Mouse (Mus musculus): ENCODE measurements around the gene Srp54c.
"Not testable (repeated sequence)": the region's sequence is repeated elsewhere in the genome, so short reads cannot be mapped to it uniquely, and the experiment has no call there.

Gene Srp54c

DNA sequence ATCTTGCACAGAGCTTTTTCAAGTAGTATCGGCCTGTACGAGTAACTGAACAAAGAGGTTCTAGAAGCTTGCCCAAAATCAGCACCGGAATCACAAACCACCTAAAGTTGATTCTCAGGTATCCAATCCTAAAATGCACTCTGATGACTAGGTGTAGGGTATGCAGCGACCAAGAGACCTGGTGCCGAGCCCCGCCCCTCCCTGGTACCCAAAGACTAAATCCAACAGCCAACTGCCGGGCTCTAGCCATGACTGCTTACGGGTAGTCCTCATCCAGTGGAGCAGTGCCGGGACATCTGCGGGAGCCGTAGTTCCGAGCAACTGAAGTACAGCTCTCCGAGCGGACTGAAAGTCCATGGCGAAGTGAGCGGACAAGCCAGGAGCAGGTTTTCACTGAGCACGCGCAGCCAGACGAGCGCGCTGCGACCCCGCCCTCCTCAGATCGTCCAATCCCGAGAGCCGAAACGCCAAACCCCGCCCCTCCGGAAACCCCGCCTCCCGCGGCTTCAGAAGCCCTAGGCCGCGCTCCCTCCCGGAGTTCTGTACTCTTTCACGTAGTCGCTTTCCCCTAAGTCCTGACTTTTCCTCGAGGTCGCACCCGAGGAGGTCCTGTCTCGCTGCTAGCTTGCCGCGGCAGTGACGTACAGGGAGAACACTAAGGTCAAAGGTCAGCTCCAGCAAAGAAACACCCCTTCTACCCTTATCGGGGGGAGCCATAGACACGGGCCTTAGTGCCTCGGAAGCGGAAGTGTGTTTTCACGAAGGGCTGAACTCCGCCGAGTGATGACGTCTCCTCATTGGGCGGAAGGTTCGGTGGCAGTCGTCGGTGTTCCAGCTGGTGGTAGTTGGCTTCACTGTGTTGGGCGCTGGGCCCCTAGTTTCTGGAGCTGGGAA, at the start of gene Srp54c:
TSS of gene Srp54c (plus strand) at position 543 of the 894 bp plus-strand sequence.
- not testable (repeated sequence) for DNase-seq (ENCODE audit: low read depth)

DNA sequence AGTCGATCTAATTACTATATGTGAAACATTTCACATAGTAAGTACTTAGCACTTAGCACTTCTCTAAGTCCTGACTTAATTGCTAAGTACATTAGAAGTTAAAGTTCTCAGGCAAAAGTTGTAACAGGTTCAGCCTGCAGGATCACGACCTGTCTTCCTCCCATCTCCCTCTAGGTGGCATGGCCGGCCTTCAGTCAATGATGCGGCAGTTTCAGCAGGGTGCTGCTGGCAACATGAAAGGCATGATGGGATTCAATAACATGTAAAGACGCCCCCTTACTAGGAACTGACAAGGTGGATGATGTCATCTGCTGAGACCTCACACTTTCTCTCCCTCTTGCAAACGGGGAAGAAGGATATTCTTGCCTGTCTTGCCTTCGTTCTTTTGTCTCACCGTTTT, 42.3 kb upstream of the Srp54c start:
- DNase-seq (ENCODE audit: low read depth): not testable (repeated sequence)

DNA sequence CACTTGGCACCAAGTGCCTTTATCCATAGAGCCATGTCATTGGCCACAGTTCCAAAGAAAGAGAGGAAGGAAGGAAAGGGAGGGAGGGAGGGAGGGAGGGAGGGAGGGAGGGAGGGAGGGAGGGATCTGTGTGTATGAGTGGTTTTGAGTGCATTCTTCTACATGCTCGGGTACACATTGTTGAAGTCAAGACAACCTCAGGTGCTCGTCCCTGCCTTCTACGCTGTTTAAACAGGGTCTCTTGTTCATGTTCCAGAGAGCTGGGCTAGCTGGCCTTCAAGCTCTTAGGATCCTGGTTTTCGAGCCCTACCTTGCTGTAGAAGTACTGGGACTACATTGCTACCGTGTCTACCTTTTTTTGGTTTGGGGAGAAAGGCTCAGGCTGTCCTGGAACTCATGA, 40.8 kb upstream of the Srp54c start:
- not testable (repeated sequence) for DNase-seq (ENCODE audit: low read depth)

DNA sequence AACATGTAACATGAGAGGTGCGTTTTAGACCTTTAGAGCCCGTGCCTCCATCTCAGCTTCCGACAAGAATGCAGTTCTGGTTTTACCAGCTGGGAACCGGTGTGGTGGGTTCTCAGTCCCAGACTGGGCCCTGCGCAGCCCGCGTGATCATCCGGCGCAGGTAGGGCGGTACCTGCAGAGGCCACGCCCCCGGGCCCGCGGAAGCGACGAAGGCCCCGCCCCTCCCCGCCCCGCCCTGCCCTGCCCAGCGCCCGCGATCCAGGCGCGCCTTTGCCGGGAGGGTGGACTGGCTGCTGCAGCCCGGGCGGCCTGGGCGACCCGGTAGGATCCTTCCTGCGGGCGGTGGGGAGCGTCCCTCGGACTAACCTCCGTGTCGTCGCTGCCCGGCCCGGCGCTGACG, 30.7 kb upstream of the Srp54c start, which contains the start of gene 1700047I17Rik2:
TSS of gene 1700047I17Rik2 (plus strand) at position 287 of the 400 bp plus-strand sequence.
- DNase-seq (ENCODE audit: low read depth): not testable (repeated sequence)

DNA sequence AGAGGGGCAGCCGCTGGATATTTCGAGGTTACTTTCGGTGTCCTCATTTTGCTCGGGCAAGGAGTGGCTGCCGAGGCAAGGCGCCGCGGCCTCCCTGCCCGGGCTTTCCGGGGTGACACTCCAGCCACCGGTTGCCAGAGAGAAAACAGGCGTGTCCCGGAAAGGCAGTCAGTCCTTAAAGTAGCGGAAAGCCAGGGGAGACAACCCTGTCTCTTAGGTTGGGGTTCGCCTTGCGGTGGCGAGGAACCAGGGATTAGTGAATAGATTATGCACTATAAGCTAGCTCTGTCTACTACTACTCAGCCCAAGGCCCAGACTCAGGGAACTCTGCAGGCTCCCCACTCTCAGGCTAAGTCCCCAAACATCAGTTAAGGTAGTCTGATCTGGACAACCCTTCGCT, 30.2 kb upstream of the Srp54c start:
- not testable (repeated sequence) for DNase-seq (ENCODE audit: low read depth)

DNA sequence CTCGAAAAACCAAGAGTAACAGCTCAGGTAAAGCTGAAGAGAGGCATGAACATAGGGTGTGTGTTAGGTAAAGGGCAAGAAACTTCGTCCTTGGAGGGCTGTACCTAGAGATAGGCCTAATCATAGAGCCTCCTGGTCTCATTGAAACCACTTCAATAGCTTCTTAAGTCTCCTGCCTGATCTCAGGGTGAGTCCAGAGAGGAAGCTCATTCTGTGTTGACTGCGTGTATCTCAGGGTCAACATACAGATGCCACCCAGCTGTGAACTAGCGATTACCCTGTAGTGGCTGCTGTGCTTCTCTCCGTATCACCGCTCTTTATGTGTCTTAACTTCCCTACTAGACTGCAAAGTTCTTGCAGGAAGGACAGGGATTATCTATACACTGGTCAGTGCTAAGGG, 17.0 kb upstream of the Srp54c start:
- DNase-seq (ENCODE audit: low read depth): not testable (repeated sequence)

DNA sequence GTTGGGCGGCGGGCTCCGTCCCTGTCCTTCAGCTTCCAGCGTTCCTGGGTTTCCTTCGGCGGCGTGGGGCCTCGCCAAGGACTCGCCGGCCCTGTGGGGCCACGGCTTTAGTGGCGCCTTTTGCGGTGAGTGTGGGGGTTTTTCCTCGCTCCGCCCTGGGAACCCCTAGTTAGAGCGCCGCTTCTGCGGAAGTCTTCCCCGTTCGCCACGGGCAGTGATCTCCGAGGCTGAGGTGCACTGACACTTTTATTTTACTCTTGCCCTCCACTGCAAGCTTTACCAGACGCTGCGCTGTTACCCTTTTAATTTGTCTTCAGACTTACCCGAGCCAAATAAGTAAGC, 523 bp downstream of the Srp54c start:
- DNase-seq (ENCODE audit: low read depth): not testable (repeated sequence)

DNA sequence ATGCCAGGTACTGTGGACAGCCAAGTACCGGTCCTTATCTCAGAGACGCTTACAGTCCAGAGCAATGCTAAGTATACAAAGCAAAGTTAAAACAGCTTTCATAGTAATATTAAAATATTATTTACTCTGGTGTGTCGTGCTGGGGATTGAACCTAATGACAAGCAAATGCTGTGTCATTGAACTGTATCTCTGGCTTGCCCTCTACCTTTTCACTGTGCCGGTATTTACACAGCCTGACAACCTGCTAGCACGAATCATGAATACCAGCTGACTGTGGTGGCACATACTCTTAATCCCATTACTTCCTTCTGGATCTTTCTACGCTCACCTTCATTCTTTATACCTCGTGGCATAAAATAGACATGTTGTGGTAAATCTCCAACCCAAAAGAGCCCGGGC, 12.3 kb downstream of the Srp54c start:
- not testable (repeated sequence) for DNase-seq (ENCODE audit: low read depth)

DNA sequence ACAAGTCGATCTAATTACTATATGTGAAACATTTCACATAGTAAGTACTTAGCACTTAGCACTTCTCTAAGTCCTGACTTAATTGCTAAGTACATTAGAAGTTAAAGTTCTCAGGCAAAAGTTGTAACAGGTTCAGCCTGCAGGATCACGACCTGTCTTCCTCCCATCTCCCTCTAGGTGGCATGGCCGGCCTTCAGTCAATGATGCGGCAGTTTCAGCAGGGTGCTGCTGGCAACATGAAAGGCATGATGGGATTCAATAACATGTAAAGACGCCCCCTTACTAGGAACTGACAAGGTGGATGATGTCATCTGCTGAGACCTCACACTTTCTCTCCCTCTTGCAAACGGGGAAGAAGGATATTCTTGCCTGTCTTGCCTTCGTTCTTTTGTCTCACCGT, 32.0 kb downstream of the Srp54c start:
- DNase-seq (ENCODE audit: low read depth): not testable (repeated sequence)

DNA sequence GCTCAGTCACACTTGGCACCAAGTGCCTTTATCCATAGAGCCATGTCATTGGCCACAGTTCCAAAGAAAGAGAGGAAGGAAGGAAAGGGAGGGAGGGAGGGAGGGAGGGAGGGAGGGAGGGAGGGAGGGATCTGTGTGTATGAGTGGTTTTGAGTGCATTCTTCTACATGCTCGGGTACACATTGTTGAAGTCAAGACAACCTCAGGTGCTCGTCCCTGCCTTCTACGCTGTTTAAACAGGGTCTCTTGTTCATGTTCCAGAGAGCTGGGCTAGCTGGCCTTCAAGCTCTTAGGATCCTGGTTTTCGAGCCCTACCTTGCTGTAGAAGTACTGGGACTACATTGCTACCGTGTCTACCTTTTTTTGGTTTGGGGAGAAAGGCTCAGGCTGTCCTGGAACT, 33.4 kb downstream of the Srp54c start:
- not testable (repeated sequence) for DNase-seq (ENCODE audit: low read depth)

DNA sequence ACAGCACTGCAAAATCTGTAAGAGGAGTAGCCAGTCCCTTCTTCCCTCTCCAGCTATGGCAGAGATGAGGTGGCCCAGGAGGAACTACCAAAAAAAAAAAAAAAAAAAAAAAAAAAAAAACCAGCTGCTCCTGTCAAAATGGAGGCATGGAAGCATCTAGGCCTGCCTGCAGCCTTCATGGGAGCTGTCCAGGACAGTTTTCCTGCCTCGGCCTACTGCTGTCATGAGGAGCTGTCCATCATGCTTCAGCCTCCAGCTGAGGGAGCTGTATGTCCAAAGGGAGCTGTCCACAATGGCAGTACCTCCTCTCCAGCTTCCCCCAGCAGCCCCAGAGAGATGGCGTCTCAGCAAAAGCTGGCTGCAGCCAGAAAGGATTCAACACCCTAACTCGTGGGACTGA, 42.3 kb downstream of the Srp54c start:
- DNase-seq (ENCODE audit: low read depth): no peak

DNA sequence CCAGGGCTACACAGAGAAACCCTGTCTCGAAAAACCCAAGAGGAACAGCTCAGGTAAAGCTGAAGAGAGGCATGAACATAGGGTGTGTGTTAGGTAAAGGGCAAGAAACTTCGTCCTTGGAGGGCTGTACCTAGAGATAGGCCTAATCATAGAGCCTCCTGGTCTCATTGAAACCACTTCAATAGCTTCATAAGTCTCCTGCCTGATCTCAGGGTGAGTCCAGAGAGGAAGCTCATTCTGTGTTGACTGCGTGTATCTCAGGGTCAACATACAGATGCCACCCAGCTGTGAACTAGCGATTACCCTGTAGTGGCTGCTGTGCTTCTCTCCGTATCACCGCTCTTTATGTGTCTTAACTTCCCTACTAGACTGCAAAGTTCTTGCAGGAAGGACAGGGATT, 47.6 kb downstream of the Srp54c start:
- DNase-seq (ENCODE audit: low read depth): not testable (repeated sequence)

DNA sequence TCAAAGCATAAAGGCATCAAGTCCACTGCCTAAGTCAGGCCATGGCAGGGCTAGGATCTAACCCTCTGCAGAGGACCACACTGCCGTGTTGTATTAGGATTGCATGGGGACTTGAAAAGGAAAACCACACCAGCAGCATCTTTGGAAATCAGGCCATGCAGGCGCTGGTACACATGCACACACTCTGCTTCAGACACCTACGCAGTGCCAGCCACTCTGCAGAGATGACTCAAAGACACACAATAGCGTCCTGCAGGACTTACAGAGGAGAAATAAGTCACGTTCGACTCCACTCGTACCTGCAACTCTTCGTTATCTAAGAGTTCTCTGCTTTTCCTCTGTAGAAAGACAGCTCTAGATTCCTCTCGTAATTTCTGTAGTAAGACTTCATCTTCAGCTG, 68.1 kb downstream of the Srp54c start:
- no peak for DNase-seq (ENCODE audit: low read depth)

DNA sequence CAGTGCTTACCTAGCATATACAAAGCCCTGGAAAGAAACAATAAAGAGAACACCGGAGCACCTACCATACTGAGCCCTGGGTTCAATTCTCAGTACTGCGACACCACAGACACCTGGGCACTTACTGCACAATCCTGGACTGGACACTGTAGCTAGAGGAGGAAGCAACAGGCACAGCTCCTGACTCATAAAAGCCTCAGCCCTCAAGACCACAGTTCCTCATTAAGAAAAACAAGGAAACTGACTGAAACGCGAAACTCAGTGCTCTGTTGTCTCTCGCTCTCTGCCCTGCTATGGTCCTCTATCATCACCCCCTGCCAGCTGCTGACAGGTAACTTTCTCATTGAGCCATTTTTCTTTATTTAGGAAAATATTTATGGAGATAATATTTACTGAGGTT, 69.4 kb downstream of the Srp54c start, which contains the start of gene 1110008L16Rik:
TSS of gene 1110008L16Rik (plus strand) at position 242 of the 400 bp plus-strand sequence.
- DNase-seq (ENCODE audit: low read depth): no peak

DNA sequence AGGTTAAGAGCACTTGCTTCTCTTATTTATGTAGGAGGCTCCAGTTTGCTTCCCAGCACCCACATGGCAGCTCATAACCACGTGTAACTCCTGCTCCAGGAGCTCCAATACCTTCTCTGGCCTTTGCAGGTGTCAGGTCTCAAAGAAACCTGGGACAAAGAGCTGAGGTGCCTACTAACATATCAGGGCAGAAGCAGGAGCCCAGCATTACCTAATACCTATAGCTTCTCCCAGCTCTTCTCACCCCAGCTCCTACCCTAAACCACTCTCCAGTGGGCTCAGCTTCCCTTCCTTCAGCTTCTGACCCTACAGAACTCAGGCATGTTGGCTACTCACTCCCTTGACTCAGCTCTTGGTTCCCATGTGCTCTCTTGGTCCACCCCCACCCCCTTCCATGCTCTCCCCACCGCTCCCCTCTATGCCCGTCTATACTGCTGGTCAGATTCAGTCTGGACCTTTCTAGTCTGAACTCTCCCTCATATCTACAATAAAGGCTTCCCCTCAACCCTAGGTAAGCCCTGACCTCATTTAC, 70.9 kb downstream of the Srp54c start:
- no peak for DNase-seq (ENCODE audit: low read depth)

DNA sequence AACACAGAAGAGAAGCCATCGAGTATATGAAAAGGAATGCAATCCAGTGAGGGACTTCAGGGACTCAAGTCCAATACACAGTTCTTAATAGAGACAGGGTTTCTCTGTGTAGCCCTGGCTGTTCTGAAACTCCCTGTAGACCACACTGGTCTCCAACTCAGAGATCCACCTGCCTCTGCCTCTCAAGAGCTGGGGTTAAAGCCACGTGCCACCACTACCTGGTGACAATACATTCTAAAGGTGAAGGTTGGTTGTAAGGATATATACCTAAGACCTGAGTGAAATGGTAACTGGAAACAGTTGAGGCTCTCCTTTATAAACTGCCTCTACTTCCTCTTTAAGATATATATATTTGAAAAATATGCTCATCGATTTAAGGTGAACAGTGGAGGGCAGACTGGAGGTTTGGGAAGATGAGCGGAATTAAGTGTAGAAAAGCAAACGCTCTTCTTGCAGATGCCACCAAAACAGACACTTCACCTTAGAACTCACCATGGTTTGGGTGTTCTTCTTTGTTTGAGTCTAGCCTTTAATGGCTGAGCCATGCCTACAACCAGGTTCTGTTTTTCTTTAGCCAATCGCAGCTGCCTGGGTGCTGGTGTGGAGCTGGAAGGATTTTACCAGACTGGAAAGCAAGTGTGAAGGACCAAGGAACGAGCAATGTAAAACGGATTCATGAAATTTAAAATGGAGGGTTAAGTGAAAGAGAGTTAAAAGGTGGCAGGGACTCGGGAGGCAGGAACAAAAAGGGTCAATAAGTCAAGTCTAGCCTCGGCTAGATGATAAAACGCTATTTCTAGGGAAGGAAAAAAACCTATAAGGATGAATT, 71.7 kb downstream of the Srp54c start:
- DNase-seq (ENCODE audit: low read depth): no peak

DNA sequence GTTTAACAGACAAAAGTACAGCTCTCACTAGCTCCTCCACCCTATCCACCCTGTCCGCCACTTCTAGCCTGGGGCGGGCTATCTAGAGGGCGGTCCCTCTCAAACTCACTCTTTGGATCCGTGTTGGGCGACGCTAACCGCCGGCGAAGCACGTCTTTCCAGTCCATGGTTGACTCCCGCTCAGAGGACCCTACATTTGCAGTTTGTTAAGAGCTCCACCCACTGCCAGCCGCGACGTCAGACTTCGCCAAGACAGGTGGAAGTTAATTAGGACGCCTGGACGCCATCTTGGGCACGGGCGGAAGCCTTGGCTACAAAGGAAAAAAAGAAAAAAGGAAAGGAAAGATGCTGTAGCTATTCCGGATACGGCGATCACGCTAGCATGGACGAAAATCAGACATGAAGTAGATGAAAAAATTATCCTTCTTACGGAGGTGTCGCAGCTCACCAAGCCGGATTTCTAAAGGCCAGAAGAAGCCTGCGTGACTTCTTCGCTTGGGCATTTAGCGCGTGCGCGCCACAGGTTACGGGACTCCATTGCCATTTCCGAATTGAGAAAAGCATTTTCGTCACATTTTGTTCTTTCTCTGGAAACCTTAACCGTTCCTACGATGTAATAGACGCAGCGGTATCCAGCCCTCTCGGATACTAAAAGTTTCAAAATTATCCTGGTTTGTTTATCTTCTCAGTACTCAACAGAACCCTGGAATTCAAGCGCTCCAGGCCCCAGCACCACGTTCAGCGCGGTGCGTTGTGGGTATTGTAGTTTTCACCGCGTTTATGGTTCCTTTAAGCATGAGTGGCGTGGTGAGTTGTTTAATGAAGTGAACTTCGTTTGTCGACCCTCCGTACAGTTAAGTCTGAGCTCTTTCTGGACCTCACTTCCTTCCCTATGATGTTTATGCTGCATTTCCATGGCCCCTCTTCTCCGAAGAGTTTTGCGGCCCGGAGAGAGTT, 72.8 kb downstream of the Srp54c start, which contains the start of gene Ppp2r3c:
TSS of gene Ppp2r3c (minus strand) at position 514 of the 957 bp plus-strand sequence.
- DNase-seq (ENCODE audit: low read depth): peak; percentile 96

DNA sequence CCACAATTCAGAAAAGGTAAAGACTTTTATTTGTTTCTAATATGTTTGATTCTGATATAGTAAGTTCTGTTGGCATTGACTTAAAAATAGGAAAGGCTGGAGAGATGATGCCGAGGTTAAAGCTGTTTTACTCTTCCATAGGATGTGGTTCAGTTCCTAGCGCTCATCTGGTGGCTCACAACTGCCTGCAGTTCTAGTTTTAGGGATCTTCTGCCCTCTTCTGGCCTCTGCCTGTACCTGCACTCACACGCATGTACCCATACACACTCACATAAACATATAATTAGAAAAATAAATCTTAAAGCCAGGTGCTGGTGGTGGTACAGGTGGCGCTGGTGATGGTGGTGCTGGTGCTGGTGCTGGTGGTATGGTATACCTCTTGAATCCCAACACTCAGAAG, 76.4 kb downstream of the Srp54c start:
- no peak for DNase-seq (ENCODE audit: low read depth)

DNA sequence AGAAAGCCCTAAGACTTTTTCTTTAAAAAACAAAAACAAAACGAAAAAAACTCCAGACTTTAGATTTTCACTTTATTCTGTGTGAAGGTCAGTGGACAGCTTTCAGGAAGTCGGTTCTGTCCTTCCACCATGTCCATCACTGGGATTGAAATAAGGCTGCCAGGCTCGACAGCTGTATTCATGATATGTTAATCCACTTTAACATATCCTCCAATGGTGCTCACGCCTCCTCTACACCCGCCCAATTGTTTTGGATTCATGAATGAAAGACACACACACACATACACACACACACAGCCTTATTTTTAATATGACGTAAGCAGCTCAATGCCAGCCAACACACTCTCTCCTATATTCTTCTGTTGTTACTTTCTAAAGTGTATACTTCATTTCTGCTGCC, 77.6 kb downstream of the Srp54c start:
- DNase-seq (ENCODE audit: low read depth): no peak

DNA sequence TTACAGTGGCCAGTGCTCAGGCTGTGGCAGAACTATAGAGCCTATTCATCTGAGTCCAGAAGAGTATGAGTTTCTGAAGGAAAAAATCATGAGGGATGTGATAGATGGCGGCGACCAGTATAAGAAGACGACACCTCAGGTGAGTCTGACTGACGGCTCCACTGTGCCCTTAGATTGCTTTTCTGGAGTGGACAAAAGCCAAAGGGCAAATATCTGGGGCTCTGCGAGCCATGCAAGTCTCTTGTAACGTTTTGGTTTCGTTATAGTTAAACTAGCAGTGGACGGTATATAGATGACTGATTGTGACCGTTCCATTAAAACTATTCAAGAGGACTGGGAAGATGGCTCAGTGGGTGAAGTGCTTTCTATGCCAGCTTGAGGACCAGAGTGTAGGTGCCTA, 78.8 kb downstream of the Srp54c start:
- no peak for DNase-seq (ENCODE audit: low read depth)

DNA sequence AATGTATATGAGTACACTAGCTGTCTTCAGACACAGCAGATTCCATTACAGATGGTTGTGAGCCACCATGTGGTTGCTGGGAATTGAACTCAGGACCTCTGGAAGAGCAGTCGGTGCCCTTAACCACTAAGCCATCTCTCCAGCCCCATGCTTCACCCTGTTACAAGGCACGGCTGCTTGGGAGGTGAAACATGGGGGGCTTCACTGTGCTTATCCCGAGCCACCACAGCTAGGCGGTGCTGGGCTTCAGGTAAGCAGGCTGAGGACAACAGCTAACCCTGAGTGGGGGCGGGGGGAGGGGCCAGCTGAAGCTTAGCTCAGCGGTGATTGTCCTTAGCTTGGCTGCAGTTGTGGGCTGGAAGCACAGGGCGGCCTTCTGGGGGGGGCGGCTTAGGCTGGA, 79.5 kb downstream of the Srp54c start:
- DNase-seq (ENCODE audit: low read depth): no peak

All from c-Kit-positive CD71-positive TER-119-negative erythroid progenitor cells, embryonic 14.5 days (primary cell).